Mouse (Mus musculus) MEL (cell line): ENCODE data around the gene Spata22. TPM values are rescaled to one million over a fixed set of nuclear protein-coding genes. Genes with fewer than 3 reads are reported as not detected.

Experiments used
- DNase-seq: peaks from one replicate; pipeline ENCODE4 v3.0.0; 2011; ENCODE audit warnings: low read depth, low spot score
- H3K27ac ChIP-seq: 2 replicates; pipeline ENCODE4 v1.5.1; 2012; ENCODE audit warnings: low read depth, mild to moderate bottlenecking, control low read depth, low read length, moderate library complexity; ENCODE audit not compliant: control insufficient read depth
- H3K27me3 ChIP-seq, 2 experiments: fragments of 150-350 bp in 1 of 2; sonication (generic) in 1 of 2; 2 replicates each; pipeline ENCODE4 v1.6.1; 2012; ENCODE audit warnings: low read length in 2 of 2, mild to moderate bottlenecking in 2 of 2, improper control_type of control experiment in 1 of 2, moderate library complexity in 1 of 2; ENCODE audit not compliant: insufficient read depth in 2 of 2, control insufficient read depth in 1 of 2
- H3K36me3 ChIP-seq, 2 experiments: 2 replicates each; pipeline ENCODE4 v1.6.1; 2012 to 2014; ENCODE audit warnings: low read length in 2 of 2, improper control_type of control experiment in 1 of 2, inconsistent platforms in 1 of 2, mild to moderate bottlenecking in 1 of 2; ENCODE audit not compliant: insufficient read depth in 2 of 2, control insufficient read depth in 1 of 2
- H3K4me1 ChIP-seq, 2 experiments: fragments of 150-350 bp in 1 of 2; sonication (generic) in 1 of 2; 2 replicates each; pipeline ENCODE4 v1.6.1; 2012; ENCODE audit warnings: low read length in 2 of 2, improper control_type of control experiment in 1 of 2, mild to moderate bottlenecking in 1 of 2; ENCODE audit not compliant: insufficient read depth in 2 of 2, control insufficient read depth in 1 of 2
- H3K4me3 ChIP-seq, 2 experiments: fragments of 150-350 bp in 1 of 2; sonication (generic) in 1 of 2; 2 replicates each; pipeline ENCODE4 v1.5.1; 2012; ENCODE audit warnings: low read depth in 2 of 2, low read length in 2 of 2, mild to moderate bottlenecking in 2 of 2, moderate library complexity in 2 of 2, control low read depth in 1 of 2, improper control_type of control experiment in 1 of 2; ENCODE audit not compliant: control insufficient read depth in 1 of 2, insufficient read depth in 1 of 2
- H3K79me2 ChIP-seq: 2 replicates; pipeline ENCODE4 v1.6.1; 2012; ENCODE audit warnings: mild to moderate bottlenecking, low read length, moderate library complexity; ENCODE audit not compliant: control insufficient read depth, poor library complexity, insufficient read depth
- H3K9ac ChIP-seq: 2 replicates; pipeline ENCODE4 v1.6.1; 2012; ENCODE audit warnings: low read depth, mild to moderate bottlenecking, control low read depth, low read length, moderate library complexity; ENCODE audit not compliant: control insufficient read depth, poor library complexity, severe bottlenecking
- H3K9me3 ChIP-seq: fragments of 150-350 bp; sonication (generic); replicated peaks from 2 replicates; pipeline ENCODE4 v1.6.1; 2012; ENCODE audit warnings: mild to moderate bottlenecking, low read length, improper control_type of control experiment, moderate library complexity; ENCODE audit not compliant: insufficient read depth
- BHLHE40 ChIP-seq: IDR thresholded peaks from 2 replicates; pipeline ENCODE4 v1.6.1; 2012; ENCODE audit warnings: low read depth, mild to moderate bottlenecking, inconsistent platforms, low read length, improper control_type of control experiment, borderline replicate concordance
- CHD1 ChIP-seq: IDR thresholded peaks from 2 replicates; pipeline ENCODE4 v1.6.1; 2012; ENCODE audit warnings: low read depth, mild to moderate bottlenecking, inconsistent platforms, low read length, improper control_type of control experiment
- CHD2 ChIP-seq: IDR thresholded peaks from 2 replicates; pipeline ENCODE4 v1.6.1; 2011; ENCODE audit warnings: low read length, improper control_type of control experiment
- CTCF ChIP-seq, 3 experiments: IDR thresholded peaks in 2 of 3; conservative IDR thresholded peaks in 1 of 3; 2 replicates each; pipeline ENCODE4 v1.5.1; 2011 to 2012; ENCODE audit warnings: low read length in 3 of 3, low read depth in 2 of 3, mild to moderate bottlenecking in 2 of 3, improper control_type of control experiment in 1 of 3, inconsistent platforms in 1 of 3, mixed read lengths in 1 of 3, moderate library complexity in 1 of 3; ENCODE audit not compliant: control insufficient read depth in 1 of 3, insufficient read depth in 1 of 3, poor library complexity in 1 of 3, severe bottlenecking in 1 of 3
- ELF1 ChIP-seq: IDR thresholded peaks from 2 replicates; pipeline ENCODE4 v1.6.1; 2014; ENCODE audit warnings: low read depth, mild to moderate bottlenecking, inconsistent platforms, low read length, improper control_type of control experiment, moderate library complexity
- EP300 ChIP-seq, 2 experiments: IDR thresholded peaks; 2 replicates each; pipeline ENCODE4 v1.6.1; 2011; ENCODE audit warnings: improper control_type of control experiment in 2 of 2, low read length in 2 of 2, low read depth in 1 of 2, mild to moderate bottlenecking in 1 of 2
- ETS1 ChIP-seq: IDR thresholded peaks from 2 replicates; pipeline ENCODE4 v1.6.1; 2012; ENCODE audit warnings: low read depth, mild to moderate bottlenecking, inconsistent platforms, low read length, improper control_type of control experiment, moderate library complexity
- GABPA ChIP-seq: IDR thresholded peaks from 2 replicates; pipeline ENCODE4 v1.6.1; 2012; ENCODE audit warnings: low read depth, mild to moderate bottlenecking, inconsistent platforms, low read length, improper control_type of control experiment, moderate library complexity
- GATA1 ChIP-seq: IDR thresholded peaks from 2 replicates; pipeline ENCODE4 v1.6.1; 2011; ENCODE audit warnings: low read depth, low read length, improper control_type of control experiment
- MEF2A ChIP-seq: IDR thresholded peaks from 2 replicates; pipeline ENCODE4 v1.6.1; 2014; ENCODE audit warnings: low read depth, mild to moderate bottlenecking, inconsistent platforms, low read length, improper control_type of control experiment; ENCODE audit not compliant: poor library complexity, insufficient replicate concordance, severe bottlenecking; ENCODE audit errors: extremely low read depth
- MXI1 ChIP-seq: IDR thresholded peaks from 2 replicates; pipeline ENCODE4 v1.6.1; 2011; ENCODE audit warnings: mild to moderate bottlenecking, low read depth, low read length, improper control_type of control experiment
- NRF1 ChIP-seq: IDR thresholded peaks from 2 replicates; pipeline ENCODE4 v1.6.1; 2014; ENCODE audit warnings: low read depth, mild to moderate bottlenecking, inconsistent platforms, low read length, improper control_type of control experiment, moderate library complexity; ENCODE audit not compliant: poor library complexity, insufficient read depth, severe bottlenecking
- POLR2AphosphoS5 ChIP-seq: IDR thresholded peaks from 2 replicates; pipeline ENCODE4 v1.6.1; 2012; ENCODE audit warnings: low read depth, borderline replicate concordance, mild to moderate bottlenecking, inconsistent platforms, low read length, moderate library complexity, mixed read lengths
- RCOR1 ChIP-seq: IDR thresholded peaks from 2 replicates; pipeline ENCODE4 v1.6.1; 2012; ENCODE audit warnings: low read depth, mild to moderate bottlenecking, inconsistent platforms, low read length, improper control_type of control experiment
- SIN3A ChIP-seq: IDR thresholded peaks from 2 replicates; pipeline ENCODE4 v1.6.1; 2012; ENCODE audit warnings: low read length, improper control_type of control experiment, inconsistent platforms
- SMC3 ChIP-seq: IDR thresholded peaks from 2 replicates; pipeline ENCODE4 v1.6.1; 2011; ENCODE audit warnings: low read depth, low read length, improper control_type of control experiment
- TAL1 ChIP-seq: IDR thresholded peaks from 2 replicates; pipeline ENCODE4 v1.6.1; 2012; ENCODE audit warnings: mild to moderate bottlenecking, inconsistent platforms, low read length, moderate library complexity, mixed read lengths
- TBP ChIP-seq: IDR thresholded peaks from 2 replicates; pipeline ENCODE4 v1.8.0; 2011; ENCODE audit warnings: low read depth, low read length, improper control_type of control experiment
- UBTF ChIP-seq: IDR thresholded peaks from 2 replicates; pipeline ENCODE4 v1.6.1; 2012; ENCODE audit warnings: low read depth, mild to moderate bottlenecking, inconsistent platforms, low read length, improper control_type of control experiment, moderate library complexity, borderline replicate concordance; ENCODE audit not compliant: insufficient read depth
- ZKSCAN1 ChIP-seq: IDR thresholded peaks from 2 replicates; pipeline ENCODE4 v1.6.1; 2012; ENCODE audit warnings: low read depth, mild to moderate bottlenecking, inconsistent platforms, low read length, improper control_type of control experiment, moderate library complexity
- ZMIZ1 ChIP-seq: IDR thresholded peaks from 2 replicates; pipeline ENCODE4 v1.6.1; 2012; ENCODE audit warnings: low read depth, mild to moderate bottlenecking, inconsistent platforms, low read length, improper control_type of control experiment, moderate library complexity
- ZNF384 ChIP-seq: IDR thresholded peaks from 2 replicates; pipeline ENCODE4 v1.6.1; 2012; ENCODE audit warnings: low read depth, mild to moderate bottlenecking, inconsistent platforms, low read length, improper control_type of control experiment
- polyA plus RNA-seq, 2 experiments: library from polyadenylated mRNA; stranded (reverse) in 1 of 2; unstranded in 1 of 2; fragments of >175 nt in 1 of 2; fragments of >200 nt in 1 of 2; gene quantifications; 2 replicates each; pipeline versions ENCODE4 v1.2.1 to v1.2.4; 2012; ENCODE audit warnings: low replicate concordance in 2 of 2, low read depth in 1 of 2; ENCODE audit not compliant: insufficient read length in 2 of 2, insufficient read depth in 1 of 2, missing spikeins in 1 of 2
- total RNA-seq: library from RNA; depleted of rRNA; stranded (reverse); fragments of 300-350 nt; gene quantifications from 2 replicates; pipeline ENCODE4 v1.2.3, GENCODE M21; 2012

Gene Spata22
- total and polyA plus RNA-seq, 3 experiments = not detected

DNA sequence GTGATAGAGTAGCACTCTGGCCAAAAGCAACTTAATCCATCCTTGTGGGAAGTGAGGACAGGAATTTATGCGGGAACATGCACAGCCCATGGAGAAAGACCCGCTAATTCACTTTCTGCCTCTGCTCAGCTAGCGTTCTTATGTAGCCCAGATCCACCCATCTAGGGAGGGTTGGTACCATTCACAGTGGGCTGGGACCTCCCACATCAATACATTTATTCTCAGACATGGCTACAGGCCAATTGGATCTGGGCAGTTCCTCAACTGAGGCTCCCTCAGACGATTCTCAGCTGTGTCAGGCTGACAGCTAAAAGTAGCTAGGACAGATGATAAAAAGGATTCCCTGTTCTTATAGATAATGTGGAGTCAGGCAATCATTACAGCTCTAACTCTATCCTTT is 2.2 kb upstream of the Spata22 start:
- Histone ChIP-seq H3K4me3 (no peak overlapping the region), H3K27ac (no peak overlapping the region), H3K36me3 (no peaks in the 10 kb centered on the region; a peak in 1 of 4 replicates), H3K9ac (no peak overlapping the region), H3K27me3 (peaks cover 3 to 5% of the 10 kb centered on the region in 2 experiments; a peak in 3 of 4 replicates), H3K4me1 (0 out of 4 replicates have a peak, but pooled peaks cover 0 to 2% of the 10 kb centered on the region in 2 experiments), H3K9me3 (no peaks in the 10 kb centered on the region), H3K79me2 (no peaks in the 10 kb centered on the region)
- no peak for TF ChIP-seq NRF1
- TF ChIP-seq SIN3A = no peak
- no peak for TF ChIP-seq RCOR1
- no peak for TF ChIP-seq ZMIZ1
- no peak for TF ChIP-seq GABPA
- TF ChIP-seq BHLHE40 = no peak
- no peak for TF ChIP-seq ZKSCAN1
- TF ChIP-seq CHD1 = no peak
- TF ChIP-seq SMC3 = no peak
- TF ChIP-seq POLR2AphosphoS5 = no peak
- TF ChIP-seq TAL1 = no peak
- TF ChIP-seq MEF2A = no peak
- no peak for TF ChIP-seq CHD2
- no peak for TF ChIP-seq ZNF384
- TF ChIP-seq ETS1 = no peak
- TF ChIP-seq EP300 (IDR thresholded peaks at IDR 0.05; ENCODE audit: low read depth in 1 of 2, low read length in 2 of 2) = no peak
- no peak for TF ChIP-seq CTCF (IDR thresholded peaks at IDR 0.05 in 2 of 3, conservative IDR thresholded peaks at IDR 0.05 in 1 of 3; ENCODE audit: control insufficient read depth in 1 of 3, insufficient read depth in 1 of 3, low read depth in 2 of 3, low read length in 3 of 3, poor library complexity in 1 of 3, severe bottlenecking in 1 of 3)
- no peak for TF ChIP-seq ELF1
- no peak for TF ChIP-seq GATA1
- no peak for TF ChIP-seq MXI1
- DNase-seq = no peak

GRCm38 (mm10) chr11:73333357-73333756 is 3.8 kb downstream of the Spata22 start:
- H3K79me2 ChIP-seq = no peaks in the 10 kb centered on the region
- no peaks in the 10 kb centered on the region for H3K36me3 ChIP-seq
- H3K4me1 ChIP-seq = no peaks in the 10 kb centered on the region
- peaks cover 3 to 5% of the 10 kb centered on the region in 2 experiments; a peak in 3 of 4 replicates for H3K27me3 ChIP-seq
- no peak for DNase-seq
- H3K27ac ChIP-seq = no peak overlapping the region
- H3K9ac ChIP-seq = no peak overlapping the region
- H3K4me3 ChIP-seq = no peak overlapping the region
- no peaks in the 10 kb centered on the region for H3K9me3 ChIP-seq
- TF ChIP-seq UBTF (no peak), ZMIZ1 (no peak), MXI1 (no peak), TBP (no peak)
